Mouse (Mus musculus): ENCODE measurements around the gene Tc2n. TPM values are rescaled to one million over a fixed set of nuclear protein-coding genes. Genes with fewer than 3 reads are reported as not detected.
A peak's percentile ranks its signal among the peaks of the same experiment; 100 is the strongest.

The Tc2n gene
- 0.03 TPM for polyA plus RNA-seq (2021)

- TF ChIP-seq CTCF (IDR thresholded peaks at IDR 0.05), result no peak
Observed at GRCm38 (mm10) chr12:101718054-101718754, at the start of gene Tc2n. TSS of gene Tc2n (minus strand) at chr12:101718523.

GRCm38 (mm10) chr12:101767306-101768053 lies 49.2 kb upstream of the Tc2n start:
- no peak for DNase-seq (ENCODE audit: low read depth, low spot score)
- H3K27me3 ChIP-seq, result no peaks in the 10 kb centered on the region
- in situ Hi-C loops (cut with MboI; ENCODE audit: low pct_unique_long_range_greater_than_20kb), result no loop called here
- ChIA-PET CTCF (no interaction called here), POLR2A (no interaction called here)
- no peak for ATAC-seq
- no peak for TF ChIP-seq CTCF (IDR thresholded peaks at IDR 0.05)

More at GRCm38 (mm10) chr12:101718054-101718754, at the start of gene Tc2n:
- in situ Hi-C loops (cut with MboI; ENCODE audit: low pct_unique_long_range_greater_than_20kb), result no loop called here
- ATAC-seq (peak; percentile 54), DNase-seq (ENCODE audit: low read depth, low spot score) (no peak)
- CTCF ChIA-PET, result no interaction called here
- peaks cover 40% of the 10 kb centered on the region for H3K27me3 ChIP-seq
- POLR2A ChIA-PET, result no interaction called here

- CTCF ChIA-PET, result no interaction called here
- POLR2A ChIA-PET, result no interaction called here
- TF ChIP-seq CTCF (IDR thresholded peaks at IDR 0.05), result no peak
Observed at GRCm38 (mm10) chr12:101766228-101766852, 48.0 kb upstream of the Tc2n start.

GRCm38 (mm10) chr12:101764870-101765269 lies 46.5 kb upstream of the Tc2n start:
- H3K27me3 ChIP-seq, result no peaks in the 10 kb centered on the region
- ChIA-PET CTCF (no interaction called here), POLR2A (no interaction called here)
- TF ChIP-seq CTCF (IDR thresholded peaks at IDR 0.05), result no peak
- DNase-seq (ENCODE audit: low read depth, low spot score) (no peak), ATAC-seq (no peak)
- in situ Hi-C loops (cut with MboI; ENCODE audit: low pct_unique_long_range_greater_than_20kb), result no loop called here

More at GRCm38 (mm10) chr12:101766228-101766852, 48.0 kb upstream of the Tc2n start:
- H3K27me3 ChIP-seq, result no peaks in the 10 kb centered on the region
- in situ Hi-C loops (cut with MboI; ENCODE audit: low pct_unique_long_range_greater_than_20kb), result no loop called here
- DNase-seq (ENCODE audit: low read depth, low spot score) (no peak), ATAC-seq (no peak)

GRCm38 (mm10) chr12:101763065-101763464 lies 44.7 kb upstream of the Tc2n start:
- POLR2A ChIA-PET, result no interaction called here
- DNase-seq (ENCODE audit: low read depth, low spot score) (no peak), ATAC-seq (no peak)
- no peaks in the 10 kb centered on the region for H3K27me3 ChIP-seq
- TF ChIP-seq CTCF (IDR thresholded peaks at IDR 0.05), result no peak
- in situ Hi-C loops (cut with MboI; ENCODE audit: low pct_unique_long_range_greater_than_20kb), result no loop called here
- CTCF ChIA-PET, result no interaction called here

GRCm38 (mm10) chr12:101762054-101762453 lies 43.7 kb upstream of the Tc2n start:
- no peak for TF ChIP-seq CTCF (IDR thresholded peaks at IDR 0.05)
- ATAC-seq, result no peak
- no peak for DNase-seq (ENCODE audit: low read depth, low spot score)
- POLR2A ChIA-PET, result no interaction called here
- CTCF ChIA-PET, result interaction anchor here (1.4 kb wide), 1 partner anchor 11 kb away, joined by 4 read pairs; no protein-coding TSS in a partner anchor
- no peaks in the 10 kb centered on the region for H3K27me3 ChIP-seq
- in situ Hi-C loops (cut with MboI; ENCODE audit: low pct_unique_long_range_greater_than_20kb), result no loop called here

- no peak for DNase-seq (ENCODE audit: low read depth, low spot score)
- CTCF ChIA-PET, result no interaction called here
- POLR2A ChIA-PET, result no interaction called here
- no peak for ATAC-seq
- H3K27me3 ChIP-seq, result no peaks in the 10 kb centered on the region
- no peak for TF ChIP-seq CTCF (IDR thresholded peaks at IDR 0.05)
- in situ Hi-C loops (cut with MboI; ENCODE audit: low pct_unique_long_range_greater_than_20kb), result no loop called here
Observed at GRCm38 (mm10) chr12:101759440-101760045, 41.2 kb upstream of the Tc2n start.

GRCm38 (mm10) chr12:101758698-101759097 lies 40.4 kb upstream of the Tc2n start:
- in situ Hi-C loops (cut with MboI; ENCODE audit: low pct_unique_long_range_greater_than_20kb), result no loop called here
- TF ChIP-seq CTCF (IDR thresholded peaks at IDR 0.05), result no peak
- DNase-seq (ENCODE audit: low read depth, low spot score) (no peak), ATAC-seq (no peak)
- H3K27me3 ChIP-seq, result no peaks in the 10 kb centered on the region
- CTCF ChIA-PET, result no interaction called here
- POLR2A ChIA-PET, result no interaction called here

- ChIA-PET CTCF (no interaction called here), POLR2A (no interaction called here)
- peaks cover 9% of the 10 kb centered on the region for H3K27me3 ChIP-seq
- DNase-seq (ENCODE audit: low read depth, low spot score), result no peak
- in situ Hi-C loops (cut with MboI; ENCODE audit: low pct_unique_long_range_greater_than_20kb), result no loop called here
- TF ChIP-seq CTCF (IDR thresholded peaks at IDR 0.05), result no peak
- ATAC-seq, result no peak
Observed at GRCm38 (mm10) chr12:101742375-101742774, 24.1 kb upstream of the Tc2n start.

GRCm38 (mm10) chr12:101740486-101740885 lies 22.2 kb upstream of the Tc2n start:
- in situ Hi-C loops (cut with MboI; ENCODE audit: low pct_unique_long_range_greater_than_20kb), result no loop called here

GRCm38 (mm10) chr12:101740045-101740444 lies 21.7 kb upstream of the Tc2n start:
- ATAC-seq, result no peak
- TF ChIP-seq CTCF (IDR thresholded peaks at IDR 0.05), result no peak
- ChIA-PET CTCF (no interaction called here), POLR2A (no interaction called here)
- H3K27me3 ChIP-seq, result peaks cover 9% of the 10 kb centered on the region
- DNase-seq (ENCODE audit: low read depth, low spot score), result no peak
- in situ Hi-C loops (cut with MboI; ENCODE audit: low pct_unique_long_range_greater_than_20kb), result no loop called here

More at GRCm38 (mm10) chr12:101740486-101740885, 22.2 kb upstream of the Tc2n start:
- ChIA-PET CTCF (no interaction called here), POLR2A (no interaction called here)
- peaks cover 9% of the 10 kb centered on the region for H3K27me3 ChIP-seq
- no peak for TF ChIP-seq CTCF (IDR thresholded peaks at IDR 0.05)
- DNase-seq (ENCODE audit: low read depth, low spot score) (no peak), ATAC-seq (no peak)
